ENCODE assay signal across 8 mouse cellular contexts in genomic region chr2:94157051-94157450, GRCm38 (mm10). TPM values are rescaled to one million over a fixed set of nuclear protein-coding genes. Genes with fewer than 3 reads are reported as not detected.
DNase-seq lines count a peak whose midpoint lies in the region; ATAC-seq and TF ChIP-seq lines count a peak whose summit lies in the region.

No protein-coding gene starts in this region.

- H3K36me3 ChIP-seq in liver, embryonic 11.5 days (ENCODE audit: control insufficient read depth, insufficient read depth, low read length): no peaks in the 10 kb centered on the region

- peaks cover 18% of the 10 kb centered on the region for H3K4me1 ChIP-seq in liver, embryonic 11.5 days (replicated peaks; ENCODE audit: control insufficient read depth, insufficient read depth, low read length)

- under 1% methylated on average over 10 of the region's 10 CpGs for WGBS in liver, embryonic 11.5 days

- ATAC-seq in liver, embryonic 11.5 days (replicated peaks; ENCODE audit: low FRiP score): no peak

- intact Hi-C loops in gastrocnemius, adult 2 months (cut with DNase I): no loop called here

- H3K4me3 ChIP-seq in gastrocnemius, adult 2 months: peak overlapping the region; percentile 98
- peak overlapping the region; percentile 93 for H3K4me3 ChIP-seq in liver, embryonic 11.5 days (ENCODE audit: low read depth, low read length)

- peak overlapping the region; percentile 77 for H3K4me2 ChIP-seq in liver, embryonic 11.5 days

- no peaks in the 10 kb centered on the region for H3K27me3 ChIP-seq in liver, embryonic 11.5 days (replicated peaks; ENCODE audit: control insufficient read depth, insufficient read depth, low read length)

- no peaks in the 10 kb centered on the region for H3K9me3 ChIP-seq in liver, embryonic 11.5 days (ENCODE audit: control insufficient read depth, low read length)

- no peak for DNase-seq in gastrocnemius, adult 2 months
- no peak for DNase-seq in gastrocnemius, postnatal 10 days
- DNase-seq in thymus, postnatal 0 days (ENCODE audit: low spot score): peak; percentile 9
- no peak for DNase-seq in thymus, postnatal 14 days
- no peak for DNase-seq in liver, embryonic 11.5 days (ENCODE audit: low spot score)
- no peak for DNase-seq in adrenal gland, postnatal 10 days
- no peak for DNase-seq in cerebellum, postnatal 14 days
- DNase-seq in right cerebral cortex, adult 18-20 months: no peak

- peak overlapping the region; percentile 93 for H3K9ac ChIP-seq in liver, embryonic 11.5 days (ENCODE audit: low read depth, low read length)

- TF ChIP-seq CTCF in gastrocnemius, adult 2 months (IDR thresholded peaks at IDR 0.05): no peak

- peak overlapping the region; percentile 90 for H3K27ac ChIP-seq in gastrocnemius, adult 2 months
- H3K27ac ChIP-seq in liver, embryonic 11.5 days (ENCODE audit: low read depth, low read length): peak overlapping the region; percentile 87

RNA-seq across cellular contexts. Expression of gene Hsd17b12, which starts 0.7 kb away (rescaled TPM):
- 1 to 10 TPM; 5.1 to 8.2 TPM for total RNA-seq in gastrocnemius, adult 2 months (2021)
- total RNA-seq in gastrocnemius, postnatal 10 days (2021): 10 to 100 TPM; 17.8 to 18.2 TPM
- polyA plus RNA-seq in thymus, postnatal 0 days (2015; fragmentation: Nextera tagmentation; extraction: Ambion mirVana): 68.8 and 73.6 TPM in 2 replicates
- polyA plus RNA-seq in liver, embryonic 11.5 days (2014; fragmentation: Nextera tagmentation; extraction: Ambion mirVana): 98.4 and 106 TPM in 2 replicates
- 100 to 1,000 TPM; 151 to 164 TPM for total RNA-seq in adrenal gland, postnatal 10 days (2021)

Comparison
In these comparisons a context has a peak if more than half of its experiments do, and no peak if none do; other contexts are left out.
1. RNA of gene Hsd17b12, which starts 0.7 kb away (total RNA-seq): 151 to 164 TPM in adrenal gland, postnatal 10 days; 17.8 to 18.2 TPM in gastrocnemius, postnatal 10 days and 5.1 to 8.2 TPM in gastrocnemius, adult 2 months; every median in the first group is over 4 times any median in the second.